Mouse (Mus musculus) 3134 (cell line): ENCODE measurements around the gene Zbtb20.

Source experiments
- DNase-seq: peaks from one replicate; pipeline ENCODE4 v3.0.0-alpha.2; 2011; ENCODE audit warnings: low spot score; ENCODE audit not compliant: insufficient read length; ENCODE audit errors: extremely low read depth

Gene Zbtb20

GRCm38 (mm10) chr16:43181038-43181437, 305.4 kb downstream of the Zbtb20 start:
- DNase-seq = no peak

GRCm38 (mm10) chr16:43190390-43190789, 314.7 kb downstream of the Zbtb20 start:
- DNase-seq = no peak

GRCm38 (mm10) chr16:43191060-43191850, 315.6 kb downstream of the Zbtb20 start:
- DNase-seq = no peak

- no peak for DNase-seq
Observed at GRCm38 (mm10) chr16:43193631-43194239, 318.1 kb downstream of the Zbtb20 start.

GRCm38 (mm10) chr16:43217336-43218006, 341.8 kb downstream of the Zbtb20 start:
- peak; percentile 19 for DNase-seq

GRCm38 (mm10) chr16:43219367-43219766, 343.7 kb downstream of the Zbtb20 start:
- DNase-seq = no peak

- peak; percentile 50 for DNase-seq
Observed at GRCm38 (mm10) chr16:43221313-43221712, 345.6 kb downstream of the Zbtb20 start.

GRCm38 (mm10) chr16:43230253-43230652, 354.6 kb downstream of the Zbtb20 start:
- DNase-seq = no peak

GRCm38 (mm10) chr16:43234249-43234648, 358.6 kb downstream of the Zbtb20 start:
- no peak for DNase-seq

GRCm38 (mm10) chr16:43235317-43235716, 359.6 kb downstream of the Zbtb20 start:
- no peak for DNase-seq

- DNase-seq = peak; percentile 28
Observed at GRCm38 (mm10) chr16:43235721-43236159, 360.1 kb downstream of the Zbtb20 start.

- DNase-seq = no peak
Observed at GRCm38 (mm10) chr16:43237551-43237950, 361.9 kb downstream of the Zbtb20 start.

- DNase-seq = no peak
Observed at GRCm38 (mm10) chr16:43247026-43247425, 371.3 kb downstream of the Zbtb20 start.

- peak; percentile 62 for DNase-seq
Observed at GRCm38 (mm10) chr16:43253077-43253476, 377.4 kb downstream of the Zbtb20 start.

- peak; percentile 48 for DNase-seq
Observed at GRCm38 (mm10) chr16:43253746-43254145, 378.1 kb downstream of the Zbtb20 start.

GRCm38 (mm10) chr16:43256191-43256899, 380.7 kb downstream of the Zbtb20 start:
- DNase-seq = no peak

- no peak for DNase-seq
Observed at GRCm38 (mm10) chr16:43256900-43257281, 381.2 kb downstream of the Zbtb20 start.

GRCm38 (mm10) chr16:43259466-43259865, 383.8 kb downstream of the Zbtb20 start:
- DNase-seq = no peak

- DNase-seq = no peak
Observed at GRCm38 (mm10) chr16:43260862-43261261, 385.2 kb downstream of the Zbtb20 start.

- no peak for DNase-seq
Observed at GRCm38 (mm10) chr16:43274057-43274595, 398.4 kb downstream of the Zbtb20 start.

GRCm38 (mm10) chr16:43276764-43277163, 401.1 kb downstream of the Zbtb20 start:
- no peak for DNase-seq
